Mouse (Mus musculus): Measurements from ENCODE around the gene Akr1d1.
A peak's percentile ranks its signal among the peaks of the same experiment; 100 is the strongest.

Akr1d1 gene

GRCm38 (mm10) chr6:37529940-37530339, at the start of gene Akr1d1:
Gene Akr1d1 (plus strand): TSS chr6:37530173.
- DNase-seq, result no peak

GRCm38 (mm10) chr6:37481147-37481546, 48.8 kb upstream of the Akr1d1 start:
- peak; percentile 34 for DNase-seq

GRCm38 (mm10) chr6:37483262-37483661, 46.7 kb upstream of the Akr1d1 start:
- DNase-seq, result peak; percentile 23

- peak; percentile 9 for DNase-seq
Measured at GRCm38 (mm10) chr6:37484588-37485070, 45.3 kb upstream of the Akr1d1 start.

- DNase-seq, result peak; percentile 44
Measured at GRCm38 (mm10) chr6:37486502-37486901, 43.5 kb upstream of the Akr1d1 start.

GRCm38 (mm10) chr6:37492241-37492640, 37.7 kb upstream of the Akr1d1 start:
- DNase-seq, result no peak

GRCm38 (mm10) chr6:37494957-37495356, 35.0 kb upstream of the Akr1d1 start:
- peak; percentile 42 for DNase-seq

GRCm38 (mm10) chr6:37496866-37497265, 33.1 kb upstream of the Akr1d1 start:
- no peak for DNase-seq

GRCm38 (mm10) chr6:37505588-37505987, 24.4 kb upstream of the Akr1d1 start:
- DNase-seq, result peak; percentile 34

- DNase-seq, result peak; percentile 31
Measured at GRCm38 (mm10) chr6:37506909-37507515, 23.0 kb upstream of the Akr1d1 start.

GRCm38 (mm10) chr6:37510786-37511185, 19.2 kb upstream of the Akr1d1 start:
- no peak for DNase-seq

- DNase-seq, result peak; percentile 83
Measured at GRCm38 (mm10) chr6:37520631-37521375, 9.2 kb upstream of the Akr1d1 start.

- DNase-seq, result no peak
Measured at GRCm38 (mm10) chr6:37532036-37532435, 2.1 kb downstream of the Akr1d1 start.

- no peak for DNase-seq
Measured at GRCm38 (mm10) chr6:37536831-37537230, 6.9 kb downstream of the Akr1d1 start.

GRCm38 (mm10) chr6:37537801-37538200, 7.8 kb downstream of the Akr1d1 start:
- no peak for DNase-seq

GRCm38 (mm10) chr6:37538792-37539191, 8.8 kb downstream of the Akr1d1 start:
- DNase-seq, result no peak

- no peak for DNase-seq
Measured at GRCm38 (mm10) chr6:37539403-37539802, 9.4 kb downstream of the Akr1d1 start.

GRCm38 (mm10) chr6:37540113-37540512, 10.1 kb downstream of the Akr1d1 start:
- no peak for DNase-seq

GRCm38 (mm10) chr6:37541171-37541570, 11.2 kb downstream of the Akr1d1 start:
- DNase-seq, result no peak

- peak; percentile 39 for DNase-seq
Measured at GRCm38 (mm10) chr6:37542145-37542544, 12.2 kb downstream of the Akr1d1 start.

- DNase-seq, result no peak
Measured at GRCm38 (mm10) chr6:37552760-37553159, 22.8 kb downstream of the Akr1d1 start.

- no peak for DNase-seq
Measured at GRCm38 (mm10) chr6:37553926-37554325, 24.0 kb downstream of the Akr1d1 start.

GRCm38 (mm10) chr6:37554327-37554726, 24.4 kb downstream of the Akr1d1 start:
- no peak for DNase-seq

- DNase-seq, result no peak
Measured at GRCm38 (mm10) chr6:37563861-37564260, 33.9 kb downstream of the Akr1d1 start.

All from heart, adult 11 months (tissue).